Mouse (Mus musculus): Measurements from ENCODE around the gene Fbxw4. TPM values are rescaled to one million over a fixed set of nuclear protein-coding genes. Genes with fewer than 3 reads are reported as not detected.
"Not testable (repeated sequence)": the region's sequence is repeated elsewhere in the genome, so short reads cannot be mapped to it uniquely, and the experiment has no call there.

Fbxw4 gene
- polyA plus RNA-seq, 1 experiment from 2014 or later: 8.1 TPM

- WGBS: 94% methylated on average over 8 of the region's 8 CpGs
- DNase-seq (peak; percentile 5), ATAC-seq (ENCODE audit: low FRiP score, low TSS enrichment) (no peak)
- Histone ChIP-seq H3K36me3 (ENCODE audit: control insufficient read depth, insufficient read depth, low read length) (no peaks in the 10 kb centered on the region), H3K4me1 (ENCODE audit: control insufficient read depth, insufficient read depth, low read length) (peaks cover 9% of the 10 kb centered on the region; the same call in 1 of the 2 replicates), H3K4me3 (replicated peaks; ENCODE audit: low read depth, low read length) (no peak overlapping the region), H3K27ac (replicated peaks; ENCODE audit: low read depth, low read length) (no peak overlapping the region), H3K9me3 (ENCODE audit: control insufficient read depth, low read length) (no peaks in the 10 kb centered on the region), H3K9ac (replicated peaks; ENCODE audit: low read length) (no peak overlapping the region), H3K4me2 (ENCODE audit: low read length) (no peak overlapping the region), H3K27me3 (ENCODE audit: control insufficient read depth, insufficient read depth, low read length) (no peaks in the 10 kb centered on the region)
Measured at GRCm38 (mm10) chr19:45651524-45651923, 8.6 kb downstream of the Fbxw4 start.

GRCm38 (mm10) chr19:45649776-45650175 lies 10.3 kb downstream of the Fbxw4 start:
- no peak overlapping the region for H3K4me2 ChIP-seq (ENCODE audit: low read length)
- no peak for ATAC-seq (ENCODE audit: low FRiP score, low TSS enrichment)
- DNase-seq: no peak

GRCm38 (mm10) chr19:45648469-45648868 lies 11.6 kb downstream of the Fbxw4 start:
- not testable (repeated sequence) for H3K9me3 ChIP-seq (ENCODE audit: control insufficient read depth, low read length); DNase-seq
- 96% methylated on average over 6 of the region's 6 CpGs for WGBS

More at GRCm38 (mm10) chr19:45649776-45650175, 10.3 kb downstream of the Fbxw4 start:
- Histone ChIP-seq H3K9ac (replicated peaks; ENCODE audit: low read length) (no peak overlapping the region), H3K9me3 (ENCODE audit: control insufficient read depth, low read length) (no peaks in the 10 kb centered on the region), H3K36me3 (ENCODE audit: control insufficient read depth, insufficient read depth, low read length) (no peaks in the 10 kb centered on the region), H3K4me1 (ENCODE audit: control insufficient read depth, insufficient read depth, low read length) (no peaks in the 10 kb centered on the region), H3K27ac (replicated peaks; ENCODE audit: low read depth, low read length) (no peak overlapping the region), H3K4me3 (replicated peaks; ENCODE audit: low read depth, low read length) (no peak overlapping the region), H3K27me3 (ENCODE audit: control insufficient read depth, insufficient read depth, low read length) (no peaks in the 10 kb centered on the region)
- 86% methylated on average over 4 of the region's 4 CpGs for WGBS

GRCm38 (mm10) chr19:45646866-45647265 lies 13.2 kb downstream of the Fbxw4 start:
- no peak overlapping the region for H3K4me2 ChIP-seq (ENCODE audit: low read length)
- no peak overlapping the region for H3K9ac ChIP-seq (replicated peaks; ENCODE audit: low read length)
- H3K27me3 ChIP-seq (ENCODE audit: control insufficient read depth, insufficient read depth, low read length): no peaks in the 10 kb centered on the region
- H3K9me3 ChIP-seq (ENCODE audit: control insufficient read depth, low read length): no peaks in the 10 kb centered on the region
- no peak overlapping the region for H3K4me3 ChIP-seq (replicated peaks; ENCODE audit: low read depth, low read length)
- ATAC-seq (ENCODE audit: low FRiP score, low TSS enrichment): no peak
- no peak overlapping the region for H3K27ac ChIP-seq (replicated peaks; ENCODE audit: low read depth, low read length)
- no peak for DNase-seq
- H3K36me3 ChIP-seq (ENCODE audit: control insufficient read depth, insufficient read depth, low read length): no peaks in the 10 kb centered on the region
- WGBS: 68% methylated on average over 4 of the region's 4 CpGs
- no peaks in the 10 kb centered on the region for H3K4me1 ChIP-seq (ENCODE audit: control insufficient read depth, insufficient read depth, low read length)

More at GRCm38 (mm10) chr19:45648469-45648868, 11.6 kb downstream of the Fbxw4 start:
- not testable (repeated sequence) for H3K4me2 ChIP-seq (ENCODE audit: low read length); H3K4me3 ChIP-seq (replicated peaks; ENCODE audit: low read depth, low read length); H3K9ac ChIP-seq (replicated peaks; ENCODE audit: low read length); H3K27ac ChIP-seq (replicated peaks; ENCODE audit: low read depth, low read length); ATAC-seq (ENCODE audit: low FRiP score, low TSS enrichment); H3K4me1 ChIP-seq (ENCODE audit: control insufficient read depth, insufficient read depth, low read length); H3K27me3 ChIP-seq (ENCODE audit: control insufficient read depth, insufficient read depth, low read length); H3K36me3 ChIP-seq (ENCODE audit: control insufficient read depth, insufficient read depth, low read length)

GRCm38 (mm10) chr19:45640691-45641090 lies 19.4 kb downstream of the Fbxw4 start:
- Histone ChIP-seq H3K27ac (replicated peaks; ENCODE audit: low read depth, low read length) (no peak overlapping the region), H3K4me2 (ENCODE audit: low read length) (no peak overlapping the region), H3K36me3 (ENCODE audit: control insufficient read depth, insufficient read depth, low read length) (peaks cover 7% of the 10 kb centered on the region; the same call in 1 of the 2 replicates), H3K4me1 (ENCODE audit: control insufficient read depth, insufficient read depth, low read length) (no peaks in the 10 kb centered on the region), H3K9me3 (ENCODE audit: control insufficient read depth, low read length) (no peaks in the 10 kb centered on the region), H3K4me3 (replicated peaks; ENCODE audit: low read depth, low read length) (no peak overlapping the region), H3K9ac (replicated peaks; ENCODE audit: low read length) (no peak overlapping the region), H3K27me3 (ENCODE audit: control insufficient read depth, insufficient read depth, low read length) (no peaks in the 10 kb centered on the region)
- 87% methylated on average over 7 of the region's 7 CpGs for whole genome bisulfite sequencing
- DNase-seq (no peak), ATAC-seq (ENCODE audit: low FRiP score, low TSS enrichment) (no peak)

GRCm38 (mm10) chr19:45635960-45636359 lies 24.2 kb downstream of the Fbxw4 start:
- Histone ChIP-seq H3K4me2 (ENCODE audit: low read length) (no peak overlapping the region), H3K9ac (replicated peaks; ENCODE audit: low read length) (no peak overlapping the region), H3K27ac (replicated peaks; ENCODE audit: low read depth, low read length) (no peak overlapping the region), H3K36me3 (ENCODE audit: control insufficient read depth, insufficient read depth, low read length) (peaks cover 13% of the 10 kb centered on the region; the same call in 1 of the 2 replicates), H3K4me3 (replicated peaks; ENCODE audit: low read depth, low read length) (no peak overlapping the region), H3K27me3 (ENCODE audit: control insufficient read depth, insufficient read depth, low read length) (no peaks in the 10 kb centered on the region), H3K4me1 (ENCODE audit: control insufficient read depth, insufficient read depth, low read length) (no peaks in the 10 kb centered on the region), H3K9me3 (ENCODE audit: control insufficient read depth, low read length) (no peaks in the 10 kb centered on the region)
- 61% methylated on average over 5 of the region's 5 CpGs for WGBS
- ATAC-seq (ENCODE audit: low FRiP score, low TSS enrichment) (no peak), DNase-seq (no peak)

- no peaks in the 10 kb centered on the region for H3K4me1 ChIP-seq (ENCODE audit: control insufficient read depth, insufficient read depth, low read length)
- peaks cover 21% of the 10 kb centered on the region; the same call in 1 of the 2 replicates for H3K36me3 ChIP-seq (ENCODE audit: control insufficient read depth, insufficient read depth, low read length)
- WGBS: 55% methylated on average over 3 of the region's 3 CpGs
- DNase-seq (no peak), ATAC-seq (ENCODE audit: low FRiP score, low TSS enrichment) (no peak)
- H3K4me2 ChIP-seq (ENCODE audit: low read length): no peak overlapping the region
- H3K4me3 ChIP-seq (replicated peaks; ENCODE audit: low read depth, low read length): no peak overlapping the region
- no peaks in the 10 kb centered on the region for H3K27me3 ChIP-seq (ENCODE audit: control insufficient read depth, insufficient read depth, low read length)
- no peak overlapping the region for H3K27ac ChIP-seq (replicated peaks; ENCODE audit: low read depth, low read length)
- no peak overlapping the region for H3K9ac ChIP-seq (replicated peaks; ENCODE audit: low read length)
- H3K9me3 ChIP-seq (ENCODE audit: control insufficient read depth, low read length): no peaks in the 10 kb centered on the region
Measured at GRCm38 (mm10) chr19:45631584-45631983, 28.5 kb downstream of the Fbxw4 start.

- Histone ChIP-seq H3K4me1 (ENCODE audit: control insufficient read depth, insufficient read depth, low read length) (no peaks in the 10 kb centered on the region), H3K27me3 (ENCODE audit: control insufficient read depth, insufficient read depth, low read length) (no peaks in the 10 kb centered on the region), H3K9me3 (ENCODE audit: control insufficient read depth, low read length) (no peaks in the 10 kb centered on the region), H3K27ac (replicated peaks; ENCODE audit: low read depth, low read length) (no peak overlapping the region), H3K36me3 (ENCODE audit: control insufficient read depth, insufficient read depth, low read length) (peaks cover 18% of the 10 kb centered on the region; the same call in 1 of the 2 replicates), H3K4me3 (replicated peaks; ENCODE audit: low read depth, low read length) (no peak overlapping the region), H3K4me2 (ENCODE audit: low read length) (no peak overlapping the region), H3K9ac (replicated peaks; ENCODE audit: low read length) (no peak overlapping the region)
- DNase-seq (no peak), ATAC-seq (ENCODE audit: low FRiP score, low TSS enrichment) (no peak)
- 82% methylated on average over 5 of the region's 5 CpGs for WGBS
Measured at GRCm38 (mm10) chr19:45630953-45631352, 29.2 kb downstream of the Fbxw4 start.

GRCm38 (mm10) chr19:45629219-45629618 lies 30.9 kb downstream of the Fbxw4 start:
- DNase-seq: no peak
- no peak for ATAC-seq (ENCODE audit: low FRiP score, low TSS enrichment)
- WGBS: 93% methylated on average over 3 of the region's 3 CpGs
- Histone ChIP-seq H3K36me3 (ENCODE audit: control insufficient read depth, insufficient read depth, low read length) (peaks cover 19% of the 10 kb centered on the region), H3K27me3 (ENCODE audit: control insufficient read depth, insufficient read depth, low read length) (no peaks in the 10 kb centered on the region), H3K9ac (replicated peaks; ENCODE audit: low read length) (no peak overlapping the region), H3K27ac (replicated peaks; ENCODE audit: low read depth, low read length) (no peak overlapping the region), H3K4me3 (replicated peaks; ENCODE audit: low read depth, low read length) (no peak overlapping the region), H3K4me1 (ENCODE audit: control insufficient read depth, insufficient read depth, low read length) (no peaks in the 10 kb centered on the region), H3K9me3 (ENCODE audit: control insufficient read depth, low read length) (no peaks in the 10 kb centered on the region), H3K4me2 (ENCODE audit: low read length) (no peak overlapping the region)

Data from midbrain, embryonic 14.5 days (tissue).